Mouse (Mus musculus): ENCODE results near the gene Ptch2. TPM values are rescaled to one million over a fixed set of nuclear protein-coding genes. Genes with fewer than 3 reads are reported as not detected.

The Ptch2 gene
- polyA plus RNA-seq, 1 experiment = 5.7 TPM

DNA sequence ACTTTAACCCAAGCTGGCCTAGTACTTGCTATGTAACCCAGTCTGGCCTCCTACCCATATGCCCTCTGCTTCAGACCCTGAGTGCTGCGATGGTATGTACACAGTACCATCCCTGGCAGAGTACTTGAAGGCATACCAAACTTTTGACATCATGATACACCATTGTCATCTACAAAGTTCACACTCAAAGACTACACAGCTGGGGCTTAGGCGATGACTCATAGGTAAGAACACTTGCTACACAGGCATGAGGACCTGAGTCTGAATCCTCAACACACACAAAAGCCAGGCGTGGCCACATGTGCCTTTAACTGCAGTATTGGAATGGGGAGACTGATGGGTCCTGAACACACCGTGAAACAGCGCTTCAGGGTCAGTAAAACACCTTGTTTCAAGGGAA lies 24.7 kb upstream of the Ptch2 start:
- no peak overlapping the region for H3K27ac ChIP-seq (ENCODE audit: insufficient read depth, low read length)
- peaks cover 58% of the 10 kb centered on the region for H3K36me3 ChIP-seq (ENCODE audit: control insufficient read depth, insufficient read depth, low read length, poor library complexity, severe bottlenecking)

DNA sequence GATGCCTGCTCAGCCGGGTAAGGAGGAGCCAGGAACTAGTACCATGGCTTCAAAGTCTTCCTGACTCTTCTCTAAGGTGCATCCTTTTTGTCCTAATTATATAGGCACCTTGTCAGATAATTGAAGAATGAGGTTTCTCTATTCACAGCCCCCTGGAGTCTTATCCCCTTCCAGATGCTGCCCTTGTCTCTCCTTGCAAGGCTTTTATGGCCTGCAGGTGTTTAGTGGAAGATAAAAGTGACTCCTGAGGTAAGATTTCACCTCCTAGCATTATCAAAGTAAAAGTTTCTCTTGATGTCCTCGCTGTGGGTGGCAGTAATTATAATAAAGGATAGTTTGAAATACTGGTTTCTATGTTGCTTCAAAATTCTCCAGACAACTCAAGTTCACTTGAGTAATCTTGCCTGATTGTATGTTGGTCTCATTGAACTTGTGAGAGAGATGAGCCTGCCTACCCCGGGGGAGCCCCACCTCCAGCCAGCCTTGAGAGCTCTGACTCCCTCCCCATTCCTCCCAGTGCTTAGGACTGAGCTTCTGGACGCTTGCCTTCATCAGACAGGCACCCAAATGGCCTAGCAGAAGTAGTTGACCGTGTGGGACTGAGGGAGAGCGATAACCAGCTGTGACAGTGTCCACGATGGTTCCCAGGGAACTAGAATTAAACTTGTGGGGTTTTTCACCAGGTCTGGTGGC lies 7.8 kb upstream of the Ptch2 start:
- Histone ChIP-seq H3K9ac (ENCODE audit: low read depth, poor library complexity, severe bottlenecking) (no peak overlapping the region), H3K9me3 (replicated peaks; ENCODE audit: control insufficient read depth, insufficient read depth, low read length, poor library complexity, severe bottlenecking) (no peaks in the 10 kb centered on the region), H3K36me3 (ENCODE audit: control insufficient read depth, insufficient read depth, low read length, poor library complexity, severe bottlenecking) (peaks cover 16% of the 10 kb centered on the region), H3K4me3 (ENCODE audit: low read depth, low read length) (no peak overlapping the region), H3K27ac (ENCODE audit: insufficient read depth, low read length) (no peak overlapping the region), H3K4me1 (ENCODE audit: control insufficient read depth, insufficient read depth, low read length) (no peaks in the 10 kb centered on the region), H3K27me3 (ENCODE audit: control insufficient read depth, insufficient read depth, low read length, poor library complexity, severe bottlenecking) (no peaks in the 10 kb centered on the region)
- TF ChIP-seq POLR2A (IDR thresholded peaks at IDR 0.05; ENCODE audit: insufficient read depth, low read length) (no peak), CTCF (IDR thresholded peaks at IDR 0.05; ENCODE audit: low read depth, low read length) (no peak), EP300 (IDR thresholded peaks at IDR 0.05; ENCODE audit: insufficient read depth, low read depth, low read length) (no peak)

More for the DNA sequence above, 24.7 kb upstream of the Ptch2 start:
- no peak overlapping the region for H3K4me3 ChIP-seq (ENCODE audit: low read depth, low read length)
- no peak for TF ChIP-seq EP300 (IDR thresholded peaks at IDR 0.05; ENCODE audit: insufficient read depth, low read depth, low read length)
- TF ChIP-seq POLR2A (IDR thresholded peaks at IDR 0.05; ENCODE audit: insufficient read depth, low read length) = no peak
- no peaks in the 10 kb centered on the region for H3K27me3 ChIP-seq (ENCODE audit: control insufficient read depth, insufficient read depth, low read length, poor library complexity, severe bottlenecking)
- no peak overlapping the region for H3K9ac ChIP-seq (ENCODE audit: low read depth, poor library complexity, severe bottlenecking)
- no peaks in the 10 kb centered on the region for H3K9me3 ChIP-seq (replicated peaks; ENCODE audit: control insufficient read depth, insufficient read depth, low read length, poor library complexity, severe bottlenecking)
- H3K4me1 ChIP-seq (ENCODE audit: control insufficient read depth, insufficient read depth, low read length) = no peaks in the 10 kb centered on the region

DNA sequence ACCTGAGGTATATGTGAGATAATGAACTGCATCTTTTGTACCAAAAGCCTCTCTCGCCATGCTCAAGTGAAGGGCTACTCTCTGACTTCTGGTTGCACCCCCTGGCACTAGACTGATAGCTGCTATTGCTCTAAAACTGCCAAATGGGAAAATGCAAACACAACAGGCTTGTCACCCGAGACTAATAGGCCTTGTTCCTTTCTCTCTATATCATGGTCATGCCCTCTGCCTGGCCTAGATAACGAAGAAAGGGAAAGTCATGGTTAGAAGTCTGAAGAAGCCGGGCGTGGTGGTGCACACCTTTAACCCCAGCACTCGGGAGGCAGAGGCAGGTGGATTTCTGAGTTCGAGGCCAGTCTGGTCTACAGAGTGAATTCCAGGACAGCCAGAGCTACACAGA lies 5.3 kb upstream of the Ptch2 start:
- H3K27me3 ChIP-seq (ENCODE audit: control insufficient read depth, insufficient read depth, low read length, poor library complexity, severe bottlenecking) = no peaks in the 10 kb centered on the region
- no peak for TF ChIP-seq EP300 (IDR thresholded peaks at IDR 0.05; ENCODE audit: insufficient read depth, low read depth, low read length)
- TF ChIP-seq POLR2A (IDR thresholded peaks at IDR 0.05; ENCODE audit: insufficient read depth, low read length) = no peak
- TF ChIP-seq CTCF (IDR thresholded peaks at IDR 0.05; ENCODE audit: low read depth, low read length) = no peak
- H3K4me1 ChIP-seq (ENCODE audit: control insufficient read depth, insufficient read depth, low read length) = no peaks in the 10 kb centered on the region
- H3K9ac ChIP-seq (ENCODE audit: low read depth, poor library complexity, severe bottlenecking) = no peak overlapping the region
- H3K4me3 ChIP-seq (ENCODE audit: low read depth, low read length) = no peak overlapping the region
- no peaks in the 10 kb centered on the region for H3K9me3 ChIP-seq (replicated peaks; ENCODE audit: control insufficient read depth, insufficient read depth, low read length, poor library complexity, severe bottlenecking)
- H3K27ac ChIP-seq (ENCODE audit: insufficient read depth, low read length) = no peak overlapping the region
- H3K36me3 ChIP-seq (ENCODE audit: control insufficient read depth, insufficient read depth, low read length, poor library complexity, severe bottlenecking) = peaks cover 11% of the 10 kb centered on the region

DNA sequence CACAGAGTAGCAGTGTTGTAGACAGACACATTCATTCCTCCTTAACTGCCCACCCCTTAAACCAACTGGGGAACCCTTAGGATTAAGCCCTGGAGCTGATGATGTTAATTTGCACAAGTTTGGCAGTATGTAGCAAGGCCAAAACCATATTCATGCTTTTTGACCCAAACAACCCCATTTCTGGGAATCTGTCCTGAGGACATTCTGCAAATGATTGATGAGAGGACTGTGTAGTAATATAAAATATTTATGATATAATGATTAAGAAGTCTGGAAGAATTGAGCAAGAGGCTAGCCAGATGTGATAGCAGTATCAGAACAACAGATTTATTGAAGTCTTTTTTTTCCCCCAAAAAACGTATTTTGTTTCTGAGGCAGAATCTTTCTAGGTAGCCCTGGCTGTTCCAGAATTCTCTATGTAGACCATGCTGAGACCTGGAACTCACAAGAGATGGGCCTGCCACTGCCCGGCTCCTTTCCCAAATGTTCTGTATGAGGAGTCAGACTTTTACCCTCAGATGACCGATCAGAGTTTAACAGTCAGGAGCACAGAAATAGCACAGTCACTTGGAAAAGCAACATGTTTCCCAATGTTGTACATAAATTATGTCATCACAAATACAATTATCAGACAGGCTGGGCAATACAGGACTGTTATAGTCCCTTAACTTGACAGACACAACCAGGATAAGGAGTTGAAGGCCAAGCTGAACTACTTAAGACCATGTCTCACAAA lies 1.1 kb upstream of the Ptch2 start:
- no peak overlapping the region for H3K9ac ChIP-seq (ENCODE audit: low read depth, poor library complexity, severe bottlenecking)
- H3K27me3 ChIP-seq (ENCODE audit: control insufficient read depth, insufficient read depth, low read length, poor library complexity, severe bottlenecking) = no peaks in the 10 kb centered on the region
- H3K4me3 ChIP-seq (ENCODE audit: low read depth, low read length) = no peak overlapping the region
- H3K27ac ChIP-seq (ENCODE audit: insufficient read depth, low read length) = no peak overlapping the region
- TF ChIP-seq EP300 (IDR thresholded peaks at IDR 0.05; ENCODE audit: insufficient read depth, low read depth, low read length) (no peak), POLR2A (IDR thresholded peaks at IDR 0.05; ENCODE audit: insufficient read depth, low read length) (no peak), CTCF (IDR thresholded peaks at IDR 0.05; ENCODE audit: low read depth, low read length) (no peak)
- no peaks in the 10 kb centered on the region for H3K4me1 ChIP-seq (ENCODE audit: control insufficient read depth, insufficient read depth, low read length)
- no peaks in the 10 kb centered on the region for H3K9me3 ChIP-seq (replicated peaks; ENCODE audit: control insufficient read depth, insufficient read depth, low read length, poor library complexity, severe bottlenecking)
- no peaks in the 10 kb centered on the region for H3K36me3 ChIP-seq (ENCODE audit: control insufficient read depth, insufficient read depth, low read length, poor library complexity, severe bottlenecking)

DNA sequence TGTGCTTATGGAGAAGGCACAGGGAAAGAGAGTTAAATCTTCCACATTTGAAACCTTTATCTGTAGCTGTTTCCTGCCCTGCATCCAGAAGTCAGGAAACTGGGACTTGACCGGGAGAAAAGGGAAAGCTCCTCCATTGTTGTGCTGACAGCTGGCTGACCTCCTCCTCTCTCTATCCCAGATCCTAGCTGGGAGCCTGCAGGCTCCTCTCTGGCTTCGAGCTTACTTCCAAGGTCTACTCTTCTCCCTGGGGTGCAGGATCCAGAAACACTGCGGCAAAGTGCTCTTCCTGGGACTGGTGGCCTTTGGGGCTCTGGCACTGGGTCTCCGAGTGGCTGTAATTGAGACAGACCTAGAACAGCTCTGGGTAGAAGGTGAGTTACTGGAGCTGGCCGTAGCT lies 791 bp downstream of the Ptch2 start:
- H3K27me3 ChIP-seq (ENCODE audit: control insufficient read depth, insufficient read depth, low read length, poor library complexity, severe bottlenecking) = no peaks in the 10 kb centered on the region
- H3K36me3 ChIP-seq (ENCODE audit: control insufficient read depth, insufficient read depth, low read length, poor library complexity, severe bottlenecking) = no peaks in the 10 kb centered on the region
- TF ChIP-seq POLR2A (IDR thresholded peaks at IDR 0.05; ENCODE audit: insufficient read depth, low read length) (no peak), EP300 (IDR thresholded peaks at IDR 0.05; ENCODE audit: insufficient read depth, low read depth, low read length) (no peak)
- no peaks in the 10 kb centered on the region for H3K9me3 ChIP-seq (replicated peaks; ENCODE audit: control insufficient read depth, insufficient read depth, low read length, poor library complexity, severe bottlenecking)
- peak overlapping the region; percentile 73 for H3K4me3 ChIP-seq (ENCODE audit: low read depth, low read length)
- peak overlapping the region; percentile 65 for H3K9ac ChIP-seq (ENCODE audit: low read depth, poor library complexity, severe bottlenecking)
- H3K4me1 ChIP-seq (ENCODE audit: control insufficient read depth, insufficient read depth, low read length) = no peaks in the 10 kb centered on the region
- H3K27ac ChIP-seq (ENCODE audit: insufficient read depth, low read length) = no peak overlapping the region

Measured in ES-Bruce4 (cell line).